In genomic region chr5:124258026-124258425, GRCm38 (mm10) we compare ENCODE assay signal across 34 mouse cellular contexts.
"Had no signal": no experiment of that assay in that cellular context is flagged by ENCODE, and none has a peak within 500 bp of the region (broad histone marks: within the 10 kb centered on the region; RNA-seq: fewer than 3 reads in every experiment).

No protein-coding gene starts in this region.

- H3K4me3 ChIP-seq: heart, adult 2 months; heart, embryonic 10.5 days; heart, embryonic 12.5 days; heart, embryonic 13.5 days; heart, embryonic 15.5 days; hindbrain, embryonic 10.5 days; hindbrain, embryonic 12.5 days; hindbrain, embryonic 13.5 days; hindbrain, embryonic 15.5 days; intestine, embryonic 15.5 days; kidney, embryonic 15.5 days had no signal

- H3K4me2 ChIP-seq: heart, embryonic 11.5 days; heart, embryonic 12.5 days; heart, embryonic 13.5 days; heart, embryonic 15.5 days; hindbrain, embryonic 12.5 days; hindbrain, embryonic 13.5 days; hindbrain, embryonic 14.5 days; hindbrain, embryonic 15.5 days; intestine, embryonic 15.5 days; kidney, embryonic 15.5 days had no signal

- H3K27ac ChIP-seq: heart, adult 2 months; heart, embryonic 10.5 days; heart, embryonic 13.5 days; heart, embryonic 15.5 days; hindbrain, embryonic 10.5 days; hindbrain, embryonic 12.5 days; hindbrain, embryonic 13.5 days; hindbrain, embryonic 14.5 days; hindbrain, embryonic 15.5 days; hindbrain, postnatal 0 days; intestine, embryonic 15.5 days; kidney, embryonic 15.5 days; kidney, postnatal 0 days had no signal

- H3K4me1 ChIP-seq: heart, embryonic 10.5 days; heart, embryonic 12.5 days; heart, embryonic 13.5 days; heart, embryonic 15.5 days; hindbrain, embryonic 10.5 days; hindbrain, embryonic 12.5 days; hindbrain, embryonic 13.5 days; hindbrain, embryonic 15.5 days; kidney, embryonic 15.5 days had no signal

- H3K9ac ChIP-seq: heart, embryonic 12.5 days; heart, embryonic 13.5 days; heart, embryonic 15.5 days; hindbrain, embryonic 12.5 days; hindbrain, embryonic 13.5 days; hindbrain, embryonic 14.5 days; hindbrain, embryonic 15.5 days; intestine, embryonic 15.5 days; kidney, embryonic 15.5 days had no signal

- ATAC-seq: hindbrain, embryonic 16.5 days; hindbrain, postnatal 0 days; inflammation-experienced regulatory T-cells, adult 6 months; intestine, embryonic 15.5 days; intestine, embryonic 16.5 days; intestine, postnatal 0 days had no signal

- H3K27me3 ChIP-seq: heart, embryonic 12.5 days; heart, embryonic 13.5 days; heart, embryonic 15.5 days; hindbrain, embryonic 12.5 days; hindbrain, embryonic 13.5 days; hindbrain, embryonic 15.5 days; intestine, embryonic 15.5 days; kidney, embryonic 15.5 days had no signal

- DNase-seq: heart, adult 2 months; heart, postnatal 14 days; heart, postnatal 36 days; heart, postnatal 4 days; kidney, adult 11 months; kidney, adult 18-20 months; kidney, adult 2 months; kidney, adult 8-10 months; kidney, adult 9 months; kidney, postnatal 10 days; kidney, postnatal 14 days; kidney, postnatal 25 days; kidney, postnatal 36 days; kidney, postnatal 4 days; layer of hippocampus, adult 9-11 months; layer of hippocampus, postnatal 36 days had no signal

- H3K9me3 ChIP-seq: heart, embryonic 10.5 days; heart, embryonic 13.5 days; heart, embryonic 15.5 days; hindbrain, embryonic 10.5 days; hindbrain, embryonic 12.5 days; hindbrain, embryonic 13.5 days; hindbrain, embryonic 15.5 days; intestine, embryonic 15.5 days; kidney, embryonic 15.5 days had no signal
